Mouse (Mus musculus) intestine, postnatal 0 days (tissue): Measurements from ENCODE around the gene Prkci. TPM values are rescaled to one million over a fixed set of nuclear protein-coding genes. Genes with fewer than 3 reads are reported as not detected.

Experiments
- ATAC-seq: fragments of 200-750 bp; cut with Nextera tagmentation; 2 replicates; pipeline ENCODE4 v1.8.0; 2017; ENCODE audit warnings: mild to moderate bottlenecking, moderate TSS enrichment, moderate library complexity
- H3K27ac ChIP-seq: fragments of 300-500 bp; sonication (generic); 2 replicates; pipeline ENCODE4 v1.5.1; 2014; ENCODE audit warnings: mild to moderate bottlenecking, low read depth, low read length, moderate library complexity
- H3K27me3 ChIP-seq: fragments of 300-500 bp; sonication (generic); replicated peaks from 2 replicates; pipeline ENCODE4 v1.6.1; 2014; ENCODE audit warnings: low read length, mixed read lengths; ENCODE audit not compliant: control insufficient read depth, insufficient read depth
- H3K36me3 ChIP-seq: fragments of 300-500 bp; sonication (generic); 2 replicates; pipeline ENCODE4 v1.6.1; 2014; ENCODE audit warnings: mild to moderate bottlenecking, moderate library complexity; ENCODE audit not compliant: control insufficient read depth, insufficient read depth
- H3K4me1 ChIP-seq: fragments of 300-500 bp; sonication (generic); replicated peaks from 2 replicates; pipeline ENCODE4 v1.6.1; 2014; ENCODE audit warnings: antibody characterized with exemption, low read length, mixed read lengths; ENCODE audit not compliant: control insufficient read depth, insufficient read depth
- H3K4me2 ChIP-seq: fragments of 300-500 bp; sonication (generic); replicated peaks from 2 replicates; pipeline ENCODE4 v1.6.1; 2014; ENCODE audit warnings: low read depth, mild to moderate bottlenecking, moderate library complexity
- H3K4me3 ChIP-seq: fragments of 300-500 bp; sonication (generic); 2 replicates; pipeline ENCODE4 v1.5.1; 2014; ENCODE audit warnings: low read depth, low read length
- H3K9ac ChIP-seq: fragments of 300-500 bp; sonication (generic); 2 replicates; pipeline ENCODE4 v1.6.1; 2014; ENCODE audit warnings: mild to moderate bottlenecking, low read depth, low read length
- H3K9me3 ChIP-seq: fragments of 300-500 bp; sonication (generic); 2 replicates; pipeline ENCODE4 v1.6.1; 2016; ENCODE audit warnings: mixed run types; ENCODE audit not compliant: control insufficient read depth
- CTCF ChIP-seq: sonication (generic); IDR thresholded peaks from 2 replicates; pipeline ENCODE4 v1.5.1; 2016; ENCODE audit warnings: low read depth, mild to moderate bottlenecking, control low read depth, antibody characterized with exemption, moderate library complexity
- WGBS: fragments of 180-500 bp; shearing (Covaris S2); extraction: QIAGEN DNeasy Blood & Tissue Kit; methylation state at CpG from one replicate; pipeline ENCODE4 v1.1.7; 2014; 5-methylcytosine and 5-hydroxymethylcytosine counted together
- polyA plus RNA-seq: library from polyadenylated mRNA; unstranded; fragments of >200 nt; fragmentation: Nextera tagmentation; extraction: Ambion mirVana; gene quantifications from 2 replicates; pipeline ENCODE4 v1.2.1, GENCODE M21; 2015

Prkci gene
- polyA plus RNA-seq, 1 experiment from 2014 or later = 14.5 TPM

GRCm38 (mm10) chr3:31000018-31000407 is 4.5 kb downstream of the Prkci start:
- Histone ChIP-seq H3K9ac (no peak overlapping the region), H3K4me3 (no peak overlapping the region), H3K4me2 (peak overlapping the region; percentile 28), H3K27me3 (no peaks in the 10 kb centered on the region), H3K27ac (peak overlapping the region; percentile 24), H3K9me3 (no peaks in the 10 kb centered on the region), H3K4me1 (no peaks in the 10 kb centered on the region; the same call in 1 of the 2 replicates), H3K36me3 (no peaks in the 10 kb centered on the region)
- no peak for ATAC-seq
- 30% methylated on average over 4 of the region's 4 CpGs for WGBS
- TF ChIP-seq CTCF = 0 out of 2 replicates have a peak, but pooled peaks have one; percentile 9

- no peaks in the 10 kb centered on the region for H3K27me3 ChIP-seq
- no peak overlapping the region for H3K27ac ChIP-seq
- H3K4me1 ChIP-seq = no peaks in the 10 kb centered on the region; the same call in 1 of the 2 replicates
- 45% methylated on average over 3 of the region's 3 CpGs for WGBS
- H3K4me2 ChIP-seq = no peak overlapping the region
- H3K9ac ChIP-seq = no peak overlapping the region
- H3K9me3 ChIP-seq = no peaks in the 10 kb centered on the region
- no peaks in the 10 kb centered on the region for H3K36me3 ChIP-seq
- no peak for TF ChIP-seq CTCF
- no peak overlapping the region for H3K4me3 ChIP-seq
- ATAC-seq = no peak
Measured at GRCm38 (mm10) chr3:31001048-31001676, 5.6 kb downstream of the Prkci start.

GRCm38 (mm10) chr3:31004320-31005209 is 9.0 kb downstream of the Prkci start:
- WGBS = 85% methylated on average over 6 of the region's 6 CpGs
- no peak for TF ChIP-seq CTCF
- no peak for ATAC-seq
- no peaks in the 10 kb centered on the region for H3K27me3 ChIP-seq
- no peaks in the 10 kb centered on the region for H3K9me3 ChIP-seq
- H3K9ac ChIP-seq = no peak overlapping the region
- H3K4me2 ChIP-seq = no peak overlapping the region
- peaks cover 5% of the 10 kb centered on the region for H3K4me1 ChIP-seq
- H3K27ac ChIP-seq = no peak overlapping the region
- no peak overlapping the region for H3K4me3 ChIP-seq
- no peaks in the 10 kb centered on the region for H3K36me3 ChIP-seq

- Histone ChIP-seq H3K27me3 (no peaks in the 10 kb centered on the region), H3K9ac (no peak overlapping the region), H3K36me3 (no peaks in the 10 kb centered on the region), H3K27ac (no peak overlapping the region), H3K4me2 (no peak overlapping the region), H3K4me3 (no peak overlapping the region), H3K4me1 (peaks cover 11% of the 10 kb centered on the region; the same call in 1 of the 2 replicates), H3K9me3 (no peaks in the 10 kb centered on the region)
- no peak for TF ChIP-seq CTCF
- WGBS = 78% methylated on average over 2 of the region's 2 CpGs
- no peak for ATAC-seq
Measured at GRCm38 (mm10) chr3:31014374-31014773, 18.8 kb downstream of the Prkci start.

- Histone ChIP-seq H3K27me3 (no peaks in the 10 kb centered on the region), H3K9ac (no peak overlapping the region), H3K4me3 (no peak overlapping the region), H3K4me1 (peaks cover 11% of the 10 kb centered on the region; the same call in 1 of the 2 replicates), H3K36me3 (no peaks in the 10 kb centered on the region), H3K27ac (peak overlapping the region; percentile 37; the same call in 1 of the 2 replicates), H3K4me2 (0 out of 2 replicates have a peak overlapping the region, but pooled peaks have one; percentile 1), H3K9me3 (no peaks in the 10 kb centered on the region)
- 68% methylated on average over 10 of the region's 10 CpGs for WGBS
- no peak for ATAC-seq
- TF ChIP-seq CTCF = peak; percentile 44
Measured at GRCm38 (mm10) chr3:31015682-31016443, 20.3 kb downstream of the Prkci start.
